Mouse (Mus musculus) liver, adult (tissue): ENCODE data around the gene Pithd1.

Experiments used
- GATA4 ChIP-seq: IDR thresholded peaks from 2 replicates; pipeline ENCODE4 v1.6.1; 2014; ENCODE audit warnings: mild to moderate bottlenecking, low read length; ENCODE audit not compliant: insufficient replicate concordance

Gene Pithd1

DNA sequence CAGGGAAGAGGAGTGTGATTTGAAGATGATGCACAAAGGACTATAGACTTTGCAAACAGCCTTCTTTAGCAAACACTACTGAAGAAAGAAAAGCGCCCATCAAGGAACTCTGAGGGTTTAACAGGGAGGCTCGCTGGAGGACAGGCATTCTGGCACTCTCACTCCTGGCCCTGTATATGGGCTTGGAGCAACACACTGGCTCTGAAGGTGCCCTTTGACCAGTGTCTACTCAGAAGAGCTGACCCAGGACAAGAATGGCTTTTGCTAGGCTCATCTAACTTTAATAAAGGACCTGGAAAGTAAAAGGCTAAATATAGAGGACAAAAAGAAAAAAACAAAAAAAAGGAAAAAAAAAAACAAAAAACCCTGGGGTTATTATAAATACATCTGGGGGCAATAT, 17.9 kb upstream of the Pithd1 start:
- no peak for TF ChIP-seq GATA4

DNA sequence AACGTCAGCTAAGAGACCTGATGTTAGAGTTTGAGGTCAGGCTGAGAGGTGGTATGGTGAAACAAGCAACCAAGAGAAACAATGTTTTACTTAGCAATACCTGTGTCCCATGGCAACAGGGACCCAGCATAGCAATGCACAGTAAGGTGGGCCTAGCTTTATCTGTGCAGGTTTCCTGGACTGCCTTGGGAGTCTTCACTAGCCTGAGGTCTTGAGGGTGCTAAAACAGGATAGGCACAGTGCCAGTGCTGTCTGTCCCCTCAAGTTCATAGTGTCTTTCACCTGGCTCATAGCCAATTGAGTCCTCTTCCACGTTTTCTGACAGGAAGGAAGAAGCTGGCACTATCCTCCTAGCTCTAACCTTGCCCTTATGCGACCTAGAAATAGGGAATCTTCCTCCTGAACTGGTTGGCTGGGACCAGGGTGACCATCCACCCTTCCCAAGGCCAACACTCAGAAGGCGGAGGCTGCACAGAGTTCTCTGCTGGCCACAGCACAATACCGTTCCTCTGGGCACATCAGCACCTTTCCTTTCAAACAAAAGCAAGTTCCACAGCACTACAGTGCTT, 17.1 kb upstream of the Pithd1 start:
- TF ChIP-seq GATA4: no peak

DNA sequence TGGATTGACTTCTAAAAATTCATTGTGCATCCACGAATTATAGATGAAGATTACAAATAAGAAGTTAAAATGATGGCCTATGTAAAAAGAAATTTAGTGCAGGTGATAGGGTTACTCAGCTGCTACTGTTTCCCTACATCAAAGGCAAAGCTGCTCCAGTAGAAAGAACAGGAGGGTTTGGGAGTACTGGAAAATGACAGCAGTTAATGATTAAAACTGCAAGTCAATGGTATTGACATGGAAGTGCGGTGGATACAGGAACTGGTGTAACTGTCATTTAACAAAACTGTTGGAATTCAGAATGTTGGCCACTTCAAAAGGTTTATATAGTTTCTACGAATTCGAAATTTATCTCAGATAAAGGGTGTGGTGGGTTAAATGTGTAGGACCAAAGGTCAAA, 8.1 kb upstream of the Pithd1 start:
- TF ChIP-seq GATA4: no peak

DNA sequence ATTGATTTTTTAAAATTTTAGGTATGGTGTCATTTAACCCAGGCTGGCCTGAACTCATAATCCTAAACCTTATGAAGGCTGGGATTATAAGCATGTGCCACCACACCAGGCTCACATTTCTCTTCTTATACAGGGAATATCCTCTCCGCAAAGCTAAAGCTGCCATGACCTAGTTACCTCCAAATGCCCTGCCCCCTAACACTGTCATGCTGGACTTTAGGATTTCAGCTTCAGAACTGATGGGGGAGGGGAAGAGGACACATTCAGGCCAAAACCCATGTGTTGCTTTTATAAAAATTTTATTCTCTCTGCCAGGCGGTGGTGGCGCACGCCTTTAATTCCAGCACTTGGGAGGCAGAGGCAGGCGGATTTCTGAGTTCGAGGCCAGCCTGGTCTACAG, 6.9 kb upstream of the Pithd1 start:
- TF ChIP-seq GATA4: no peak

DNA sequence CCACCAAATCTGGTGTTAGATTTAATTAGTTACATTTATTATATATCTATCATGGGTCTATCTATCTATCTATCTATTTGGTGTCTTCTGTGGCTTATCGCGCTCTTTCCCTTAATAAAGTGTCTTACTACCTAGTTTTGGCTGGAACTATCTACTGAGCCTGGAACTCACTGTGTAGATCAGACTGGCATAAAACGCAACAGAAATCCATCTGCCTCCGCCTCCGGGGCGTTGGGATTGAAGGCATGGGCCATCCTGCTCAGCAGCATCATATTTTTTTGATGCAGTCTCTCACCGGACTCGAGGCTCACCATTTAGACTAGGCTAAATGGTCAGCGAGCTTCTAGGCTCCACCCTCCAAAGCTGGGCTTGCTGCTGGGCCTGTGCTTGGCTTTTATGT, 650 bp upstream of the Pithd1 start:
- TF ChIP-seq GATA4: no peak

DNA sequence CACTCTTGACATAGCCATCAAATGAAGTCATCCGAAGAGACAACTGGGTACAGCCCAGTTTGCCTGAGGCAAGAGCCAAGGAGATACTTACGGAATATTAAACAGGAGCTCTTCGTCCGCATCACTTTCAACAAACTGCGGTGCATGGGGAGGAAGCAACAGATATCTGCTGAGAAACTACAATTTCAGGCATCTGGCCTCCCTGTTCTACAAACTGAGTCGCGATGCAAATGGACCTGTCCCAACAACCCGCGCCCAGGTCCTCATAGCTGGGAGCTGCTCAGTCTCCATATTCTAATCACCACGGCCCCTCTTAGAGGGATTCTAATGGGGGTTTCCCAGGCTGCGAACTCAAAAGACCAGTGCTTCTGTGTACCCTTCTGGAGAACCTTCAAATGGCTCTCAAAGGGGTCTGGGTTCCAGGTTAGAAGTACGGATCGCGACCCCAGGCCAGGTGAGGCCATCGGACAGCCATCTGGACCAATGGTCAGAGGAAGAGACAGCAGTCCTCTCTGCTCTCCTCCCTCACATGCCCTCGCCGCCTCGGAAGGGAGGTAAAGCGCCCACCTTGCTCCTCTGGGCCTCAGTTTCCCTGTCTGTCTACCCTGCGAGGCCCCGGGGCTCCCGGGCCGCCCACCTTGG, 642 bp downstream of the Pithd1 start:
- no peak for TF ChIP-seq GATA4

DNA sequence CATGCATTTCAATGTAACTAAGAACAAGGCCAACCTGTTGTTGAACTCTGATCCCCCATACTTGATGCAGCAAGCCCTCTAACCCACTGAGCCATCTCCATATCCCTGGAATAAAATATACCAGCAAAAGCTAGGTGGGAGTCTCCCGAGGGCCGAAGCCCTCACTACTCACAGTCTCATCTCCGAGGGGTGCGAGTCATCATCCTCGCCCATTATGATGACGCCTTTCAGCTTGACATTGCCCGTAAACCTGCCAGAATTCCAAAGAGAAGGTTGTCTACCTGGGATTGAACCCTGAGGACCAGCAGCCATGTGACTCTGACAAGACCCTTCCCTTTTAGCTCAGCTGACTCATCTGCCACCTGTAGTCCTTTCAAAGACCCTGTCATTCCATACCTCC, 1.3 kb downstream of the Pithd1 start:
- TF ChIP-seq GATA4: no peak

DNA sequence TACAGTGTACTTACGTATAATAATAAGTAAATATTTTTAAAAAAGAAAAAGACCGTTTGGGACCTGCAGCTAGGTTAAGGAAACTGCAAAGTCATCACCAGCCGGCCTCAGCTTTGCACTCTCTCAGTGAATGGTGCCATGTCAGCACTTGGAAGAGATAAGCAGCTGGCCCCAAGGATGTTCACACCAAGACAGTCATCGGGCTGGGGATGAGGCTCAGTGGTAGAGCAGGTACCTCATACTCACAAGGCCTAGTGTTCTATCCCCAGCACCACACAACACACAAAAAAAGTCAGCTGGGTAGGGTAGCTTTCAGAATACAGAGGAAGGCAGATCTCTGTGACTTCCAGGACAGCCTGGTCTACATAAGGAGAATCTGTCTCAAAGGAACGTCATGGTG, 1.9 kb downstream of the Pithd1 start:
- TF ChIP-seq GATA4: no peak

DNA sequence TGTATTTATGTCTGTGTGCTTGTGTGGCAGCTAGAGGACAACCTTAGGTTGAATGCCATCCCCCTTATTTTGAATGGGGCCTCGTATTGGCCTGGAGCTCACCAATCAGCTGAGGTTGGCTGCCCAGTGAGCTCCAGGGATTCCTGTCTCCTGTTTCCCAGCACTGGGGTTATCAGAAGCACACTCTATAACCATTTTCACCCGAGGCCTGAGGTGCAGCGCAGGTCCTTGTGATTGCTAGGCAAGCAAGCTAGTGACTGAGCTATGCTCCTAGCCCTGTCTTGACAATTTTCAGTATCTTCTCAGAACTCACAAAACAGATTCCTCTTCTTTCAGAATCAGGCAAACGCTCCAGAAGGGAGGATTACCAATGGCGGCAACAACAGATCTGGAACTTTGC, 2.5 kb downstream of the Pithd1 start:
- TF ChIP-seq GATA4: no peak

DNA sequence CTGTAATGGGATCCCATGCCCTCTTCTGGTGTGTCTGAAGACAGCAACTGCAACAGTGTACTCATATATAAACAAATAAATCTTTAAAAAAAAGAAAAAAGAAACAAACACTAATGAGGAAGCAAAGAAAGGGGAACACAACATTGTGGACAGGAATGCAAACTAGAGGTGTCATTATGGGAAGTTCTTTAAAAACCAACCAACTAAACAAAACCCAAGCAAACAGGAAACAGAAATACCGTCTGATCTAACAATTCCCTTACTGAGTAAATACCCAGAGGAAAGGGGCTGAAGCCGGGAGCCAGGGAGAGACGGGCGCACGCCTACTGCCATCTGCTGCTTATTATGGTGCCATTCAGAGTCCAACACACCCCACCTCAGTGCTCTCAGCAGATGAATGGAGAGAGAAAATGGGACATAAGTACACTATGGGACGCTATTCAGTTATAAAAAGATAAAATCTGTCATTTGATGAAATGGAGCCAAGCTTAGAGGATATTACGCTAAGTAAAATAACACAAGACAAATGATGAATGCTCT, 5.5 kb downstream of the Pithd1 start:
- no peak for TF ChIP-seq GATA4

DNA sequence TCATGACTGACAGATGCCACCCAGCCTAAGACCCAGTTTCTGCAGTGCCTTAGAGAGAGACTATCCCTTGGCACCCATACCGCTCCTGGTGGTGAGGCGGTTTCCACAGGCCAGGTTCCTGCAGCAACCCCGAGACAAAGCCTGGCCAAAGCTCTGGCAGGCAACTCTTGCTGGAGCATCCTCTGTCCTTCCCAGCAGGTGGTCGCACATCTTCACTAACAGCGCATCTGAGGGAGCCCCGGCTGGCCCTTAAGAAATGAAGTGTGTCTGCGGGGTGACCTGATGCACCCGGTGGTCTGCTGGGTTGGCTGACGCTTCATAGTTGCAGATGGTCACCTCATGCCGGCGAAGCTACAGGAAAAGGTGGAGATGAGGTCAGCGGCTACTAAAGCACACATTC, 10.9 kb downstream of the Pithd1 start:
- TF ChIP-seq GATA4: no peak

DNA sequence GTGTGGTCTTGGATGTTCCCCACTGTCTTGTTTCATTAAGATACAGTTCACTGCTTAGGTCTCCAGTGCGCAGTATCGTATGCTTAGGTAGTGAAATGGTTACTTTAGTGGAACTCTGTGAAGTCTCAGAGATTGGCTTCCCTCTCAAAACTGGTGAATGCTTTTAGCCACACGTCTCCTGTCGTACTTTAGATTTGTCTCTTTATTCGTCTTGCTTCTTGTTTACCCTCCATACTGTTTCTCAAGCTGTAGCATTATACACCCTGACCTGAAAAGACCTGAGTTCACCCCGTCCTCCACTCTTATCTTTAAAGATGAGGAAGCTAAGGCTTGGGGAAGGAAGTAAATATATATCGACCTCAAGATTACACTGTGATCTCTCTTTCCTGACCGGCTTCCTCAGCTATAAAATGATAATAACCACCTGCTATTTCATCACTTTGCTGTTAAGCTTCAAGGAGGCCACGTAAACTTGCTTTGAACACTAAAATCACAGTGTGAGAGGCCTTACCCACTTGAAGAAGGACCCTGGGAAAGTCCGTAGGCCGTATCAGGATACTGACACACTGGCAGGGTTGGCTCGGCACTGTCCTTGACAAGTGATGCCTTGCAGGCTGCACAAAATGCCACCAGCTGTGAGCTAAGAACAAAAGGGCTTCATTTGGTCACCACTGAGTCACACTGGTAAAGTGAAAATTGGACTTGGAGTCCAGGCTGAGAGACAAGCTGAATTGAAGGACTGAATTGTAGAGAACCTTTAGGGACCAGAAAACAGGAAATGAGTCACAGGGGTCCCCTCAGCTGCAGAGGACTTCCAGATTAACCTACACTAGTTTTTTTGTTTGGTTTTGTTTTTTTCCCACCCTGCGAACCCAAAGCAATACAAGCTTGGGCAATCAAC, 13.9 kb downstream of the Pithd1 start:
- TF ChIP-seq GATA4: no peak

DNA sequence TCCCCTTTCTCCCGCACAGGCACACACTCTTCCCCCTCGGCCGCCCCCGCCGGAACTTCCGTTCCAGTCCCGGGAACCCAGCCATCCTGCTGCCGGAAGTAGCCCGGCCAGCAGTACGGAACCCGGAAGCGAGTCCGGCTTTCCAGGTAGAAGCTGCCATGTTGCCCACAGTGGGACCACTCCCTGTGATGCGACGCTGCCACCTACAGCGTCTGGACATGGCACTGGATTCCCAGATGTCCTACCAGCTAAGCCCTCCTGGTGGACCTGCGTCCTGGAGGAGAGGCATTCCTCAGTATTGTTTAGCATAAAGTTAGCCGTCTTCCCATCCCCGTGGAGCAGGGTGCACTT, 14.5 kb downstream of the Pithd1 start, which contains the start of gene Lypla2:
TSS of gene Lypla2 (minus strand) at position 71 of the 351 bp plus-strand sequence.
- no peak for TF ChIP-seq GATA4

DNA sequence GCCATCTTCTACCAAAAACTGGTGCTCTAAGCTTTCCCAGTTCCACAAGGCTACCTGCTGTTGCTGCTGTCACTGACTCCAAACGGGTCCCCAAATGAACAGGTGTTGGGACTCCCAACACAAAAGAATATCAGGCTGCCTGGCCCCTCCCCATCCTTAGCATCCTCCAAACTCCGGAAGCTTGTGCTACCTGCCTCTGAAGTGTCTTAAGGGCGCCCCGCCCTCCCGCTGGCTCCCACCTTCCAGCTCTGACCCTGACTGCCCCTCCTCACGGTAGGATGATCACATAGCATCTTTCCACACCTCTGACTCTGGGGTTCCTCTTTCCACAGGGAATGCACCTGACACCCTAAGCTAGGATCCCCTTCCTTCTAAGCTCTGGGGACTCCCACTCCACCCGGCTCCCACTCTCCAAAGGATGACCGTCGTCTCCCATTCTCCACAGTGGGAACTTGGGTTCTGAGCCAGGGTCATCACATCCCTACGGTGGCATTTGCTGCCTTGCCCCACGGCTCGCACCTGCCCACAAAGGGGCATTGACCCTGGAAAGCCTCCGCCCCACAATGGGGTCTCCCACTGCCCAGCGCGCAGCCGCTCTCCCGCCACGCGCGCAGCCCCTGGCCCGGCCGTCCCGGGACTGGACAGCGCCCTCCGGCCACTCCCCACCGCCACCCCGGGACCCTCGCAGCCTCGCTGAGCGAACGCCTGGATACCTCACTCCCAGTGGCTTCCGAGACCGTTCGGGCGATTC, 15.1 kb downstream of the Pithd1 start:
- no peak for TF ChIP-seq GATA4

DNA sequence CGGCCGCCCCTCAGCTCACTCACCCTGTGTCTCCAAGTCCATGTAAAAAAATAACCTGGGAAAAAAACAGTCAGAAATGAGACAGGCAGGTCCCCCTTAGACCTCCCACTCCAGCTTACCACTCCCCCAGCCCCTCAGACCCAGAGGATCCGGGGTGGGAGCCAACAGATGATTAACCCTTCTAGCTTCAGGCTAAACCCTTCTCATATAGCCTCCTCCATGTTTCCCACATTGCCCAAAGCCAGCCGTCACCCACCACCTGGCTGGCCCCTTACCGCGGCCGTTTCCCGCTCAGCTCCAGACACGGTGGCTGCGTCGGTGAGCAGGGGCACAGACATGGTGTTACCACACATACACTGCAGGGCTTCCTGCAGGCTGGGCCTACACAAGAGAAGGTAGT, 16.5 kb downstream of the Pithd1 start:
- TF ChIP-seq GATA4: no peak
